In the genomic region with DNA sequence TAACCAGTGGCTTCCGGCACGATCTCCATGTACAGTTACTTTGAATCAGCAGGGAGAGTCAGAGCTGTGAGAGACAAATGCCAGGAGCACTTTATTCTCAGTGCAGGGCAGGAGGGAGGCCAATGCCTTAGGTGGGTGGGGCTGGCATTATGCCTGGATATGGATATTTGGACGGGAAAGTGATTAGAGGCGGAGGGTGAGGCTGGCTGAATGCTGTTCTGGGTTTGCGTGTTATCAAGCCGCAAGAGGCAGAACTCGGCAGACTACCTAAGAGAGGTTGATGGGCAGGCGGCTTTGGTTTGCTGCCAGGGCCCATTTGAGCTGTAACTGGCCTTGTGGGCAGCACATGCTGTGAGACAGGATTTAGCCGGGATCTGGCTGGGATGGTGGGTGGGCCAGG, we compare ENCODE assay signal across 8 mouse cellular contexts.
DNase-seq lines count a peak whose midpoint lies in the region; ATAC-seq and TF ChIP-seq lines count a peak whose summit lies in the region.

No protein-coding gene starts in this region.

- no peaks in the 10 kb centered on the region for H3K36me3 ChIP-seq in hindbrain, embryonic 12.5 days
- no peaks in the 10 kb centered on the region for H3K36me3 ChIP-seq in midbrain, embryonic 12.5 days

- no peak for TF ChIP-seq CTCF in brain, embryonic 14.5 days (IDR thresholded peaks at IDR 0.05; ENCODE audit: borderline replicate concordance, extremely low read depth, insufficient read depth, insufficient read length)
- no peak for TF ChIP-seq CTCF in left cerebral cortex, adult 2 months (IDR thresholded peaks at IDR 0.05)

- no peak overlapping the region for H3K4me3 ChIP-seq in hindbrain, embryonic 12.5 days
- no peak overlapping the region for H3K4me3 ChIP-seq in left cerebral cortex, adult 2 months
- H3K4me3 ChIP-seq in midbrain, embryonic 12.5 days: no peak overlapping the region

- peak; percentile 72 for DNase-seq in Muller cell, postnatal 12 days (ENCODE audit: inconsistent ontology term)
- DNase-seq in brain, embryonic 14.5 days (ENCODE audit: low read depth): peak; percentile 94
- peak; percentile 36 to 39 for DNase-seq in frontal cortex, postnatal 25 days (ENCODE audit: low spot score in 2 of 2)
- peak; percentile 31 to 65 for DNase-seq in left cerebral cortex, adult 2 months (ENCODE audit: extremely low spot score in 1 of 2, low spot score in 2 of 2)
- peak; percentile 79 for DNase-seq in testis, postnatal 14 days (ENCODE audit: low spot score)
- DNase-seq in B cell, adult 2 months: no peak

- WGBS in hindbrain, embryonic 12.5 days: 29% methylated on average over 9 of the region's 9 CpGs
- 15% methylated on average over 9 of the region's 9 CpGs for WGBS in midbrain, embryonic 12.5 days

- H3K9ac ChIP-seq in hindbrain, embryonic 12.5 days: peak overlapping the region; percentile 49
- no peak overlapping the region for H3K9ac ChIP-seq in midbrain, embryonic 12.5 days (replicated peaks)

- TF ChIP-seq POLR2A in brain, embryonic 14.5 days (IDR thresholded peaks at IDR 0.05; ENCODE audit: borderline replicate concordance, extremely low read depth, insufficient read depth, insufficient read length, poor library complexity, severe bottlenecking): no peak

- H3K27me3 ChIP-seq in hindbrain, embryonic 12.5 days: 0 out of 2 replicates have a peak, but pooled peaks cover 3% of the 10 kb centered on the region
- H3K27me3 ChIP-seq in midbrain, embryonic 12.5 days: 0 out of 2 replicates have a peak, but pooled peaks cover 5% of the 10 kb centered on the region

- peak overlapping the region; percentile 23; the same call in 1 of the 2 replicates for H3K27ac ChIP-seq in hindbrain, embryonic 12.5 days
- peak overlapping the region; percentile 41 for H3K27ac ChIP-seq in left cerebral cortex, adult 2 months
- peak overlapping the region; percentile 42; the same call in 1 of the 2 replicates for H3K27ac ChIP-seq in midbrain, embryonic 12.5 days (replicated peaks)

- no peak for ATAC-seq in hindbrain, embryonic 12.5 days (ENCODE audit: low FRiP score)
- peak; percentile 23; the same call in 1 of the 2 replicates for ATAC-seq in midbrain, embryonic 12.5 days (ENCODE audit: low FRiP score, low read depth)

- peaks cover 44% of the 10 kb centered on the region for H3K4me1 ChIP-seq in hindbrain, embryonic 12.5 days
- H3K4me1 ChIP-seq in midbrain, embryonic 12.5 days: peaks cover 43% of the 10 kb centered on the region

- intact Hi-C loops in left cerebral cortex, adult 2 months (cut with DNase I): loop anchor here (1.0 to 2.0 kb wide), 2 partner anchors 45 to 76 kb away; no protein-coding TSS in a partner anchor

- H3K4me2 ChIP-seq in hindbrain, embryonic 12.5 days (replicated peaks): no peak overlapping the region
- H3K4me2 ChIP-seq in midbrain, embryonic 12.5 days (replicated peaks): 0 out of 2 replicates have a peak overlapping the region, but pooled peaks have one; percentile 4

- H3K9me3 ChIP-seq in hindbrain, embryonic 12.5 days (replicated peaks): no peaks in the 10 kb centered on the region
- no peaks in the 10 kb centered on the region for H3K9me3 ChIP-seq in midbrain, embryonic 12.5 days

Comparison
In these comparisons a context has a peak if more than half of its experiments do, and no peak if none do; other contexts are left out.
1. DNase-seq: peak in Muller cell, postnatal 12 days (single experiment), brain, embryonic 14.5 days (single experiment), frontal cortex, postnatal 25 days (2 of 2), left cerebral cortex, adult 2 months (2 of 2) and testis, postnatal 14 days (single experiment); none in B cell, adult 2 months (0 of 2).
2. Peak in every context shown above with its lines, with median percentiles within 50 percentile points of each other: H3K27ac ChIP-seq.